Mouse (Mus musculus): ENCODE measurements around the gene Pnpla8. TPM values are rescaled to one million over a fixed set of nuclear protein-coding genes. Genes with fewer than 3 reads are reported as not detected.
"Not testable (repeated sequence)": the region's sequence is repeated elsewhere in the genome, so short reads cannot be mapped to it uniquely, and the experiment has no call there.

The Pnpla8 gene
- 10.1 TPM in 1 of 2 replicates, not detected in the other for polyA plus RNA-seq (2012; ENCODE audit: insufficient read depth, low replicate concordance)

DNA sequence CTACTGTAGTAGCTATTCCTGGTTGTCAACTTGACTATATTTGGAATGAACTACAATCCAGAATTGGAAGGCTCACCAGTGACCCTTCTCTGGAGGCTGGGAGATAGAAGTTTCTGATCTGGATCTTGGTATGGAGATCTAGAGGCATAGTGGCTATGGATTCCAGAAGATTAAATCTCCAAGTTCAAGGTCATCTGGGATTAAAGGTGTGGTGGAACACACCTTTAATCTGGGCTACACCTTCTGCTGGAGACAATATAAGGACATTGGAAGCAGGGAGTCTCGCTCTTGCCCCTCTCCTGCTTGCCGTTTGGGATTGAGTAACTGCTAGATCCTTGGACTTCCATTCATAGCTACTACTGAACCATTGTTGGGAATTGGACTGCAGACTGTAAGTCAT lies at the start of gene Pnpla8:
TSS of gene Pnpla8 (plus strand) at position 301 of the 400 bp plus-strand sequence.
- H3K9me3 ChIP-seq; H3K4me1 ChIP-seq; H3K27me3 ChIP-seq (replicated peaks); H3K36me3 ChIP-seq (replicated peaks; ENCODE audit: low read length): not testable (repeated sequence)
- H3K4me3 ChIP-seq (replicated peaks), result peak within 1 kb of the TSS; percentile 90

DNA sequence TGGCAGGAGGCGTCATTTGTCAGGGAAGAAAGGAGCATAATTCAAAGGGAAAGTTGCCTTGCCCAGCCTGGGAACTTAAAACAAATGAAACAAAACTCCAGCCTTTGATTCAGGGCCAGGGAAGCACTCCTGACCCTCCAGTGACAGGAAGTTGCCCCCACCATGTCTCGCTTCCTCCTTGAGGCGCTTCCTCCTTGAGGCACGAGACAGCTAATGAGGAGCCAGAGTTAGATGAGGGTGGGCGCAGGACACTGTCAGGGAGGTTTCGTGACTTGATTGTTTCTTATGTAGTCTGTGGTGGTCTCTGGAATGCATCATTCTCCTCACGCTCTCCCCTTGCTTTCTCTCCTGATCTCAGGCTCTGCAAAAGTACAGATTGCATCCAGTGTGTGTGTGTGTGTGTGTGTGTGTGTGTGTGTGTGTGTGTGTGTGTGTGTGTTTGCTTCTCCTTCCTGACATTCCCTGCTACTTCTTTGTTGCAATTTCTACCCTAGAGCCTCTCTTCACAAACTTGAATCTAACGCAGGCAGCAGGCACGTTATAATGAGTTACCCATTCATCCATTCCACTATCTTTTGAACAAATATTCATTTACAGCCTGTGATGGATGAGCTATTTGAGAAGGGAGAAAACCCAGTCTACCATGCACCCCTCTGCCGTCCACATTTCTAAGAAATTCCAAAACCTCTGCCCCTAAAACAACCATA lies 44.7 kb upstream of the Pnpla8 start:
- Histone ChIP-seq H3K4me3 (replicated peaks) (peak overlapping the region; percentile 70), H3K27me3 (replicated peaks) (peaks cover 2% of the 10 kb centered on the region), H3K4me1 (peaks cover 8% of the 10 kb centered on the region), H3K9me3 (no peaks in the 10 kb centered on the region), H3K36me3 (replicated peaks; ENCODE audit: low read length) (no peaks in the 10 kb centered on the region)
- TF ChIP-seq FLI1 (IDR thresholded peaks at IDR 0.05; ENCODE audit: low read length), result no peak
- TF ChIP-seq GATA1 (IDR thresholded peaks at IDR 0.05; ENCODE audit: borderline replicate concordance, low read length), result no peak

DNA sequence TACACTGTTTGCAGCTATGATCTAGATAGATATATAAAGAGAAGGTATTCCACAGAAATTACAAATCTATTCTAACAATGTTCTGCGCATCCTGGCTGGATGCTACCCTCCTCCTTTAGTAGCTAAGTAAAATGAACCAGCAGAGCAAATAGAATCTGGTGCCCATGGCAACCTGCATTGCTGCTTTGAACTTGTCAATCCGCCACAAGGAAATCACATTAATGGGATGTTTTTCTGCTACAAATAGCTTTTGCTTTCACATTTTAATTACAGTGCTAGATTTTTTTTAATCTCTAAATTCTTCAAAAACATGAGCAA lies 44.2 kb upstream of the Pnpla8 start:
- Histone ChIP-seq H3K27me3 (replicated peaks) (peaks cover 2% of the 10 kb centered on the region), H3K4me1 (peaks cover 9% of the 10 kb centered on the region), H3K36me3 (replicated peaks; ENCODE audit: low read length) (no peaks in the 10 kb centered on the region), H3K9me3 (no peaks in the 10 kb centered on the region), H3K4me3 (replicated peaks) (no peak overlapping the region)
- no peak for TF ChIP-seq GATA1 (IDR thresholded peaks at IDR 0.05; ENCODE audit: borderline replicate concordance, low read length)
- no peak for TF ChIP-seq FLI1 (IDR thresholded peaks at IDR 0.05; ENCODE audit: low read length)

DNA sequence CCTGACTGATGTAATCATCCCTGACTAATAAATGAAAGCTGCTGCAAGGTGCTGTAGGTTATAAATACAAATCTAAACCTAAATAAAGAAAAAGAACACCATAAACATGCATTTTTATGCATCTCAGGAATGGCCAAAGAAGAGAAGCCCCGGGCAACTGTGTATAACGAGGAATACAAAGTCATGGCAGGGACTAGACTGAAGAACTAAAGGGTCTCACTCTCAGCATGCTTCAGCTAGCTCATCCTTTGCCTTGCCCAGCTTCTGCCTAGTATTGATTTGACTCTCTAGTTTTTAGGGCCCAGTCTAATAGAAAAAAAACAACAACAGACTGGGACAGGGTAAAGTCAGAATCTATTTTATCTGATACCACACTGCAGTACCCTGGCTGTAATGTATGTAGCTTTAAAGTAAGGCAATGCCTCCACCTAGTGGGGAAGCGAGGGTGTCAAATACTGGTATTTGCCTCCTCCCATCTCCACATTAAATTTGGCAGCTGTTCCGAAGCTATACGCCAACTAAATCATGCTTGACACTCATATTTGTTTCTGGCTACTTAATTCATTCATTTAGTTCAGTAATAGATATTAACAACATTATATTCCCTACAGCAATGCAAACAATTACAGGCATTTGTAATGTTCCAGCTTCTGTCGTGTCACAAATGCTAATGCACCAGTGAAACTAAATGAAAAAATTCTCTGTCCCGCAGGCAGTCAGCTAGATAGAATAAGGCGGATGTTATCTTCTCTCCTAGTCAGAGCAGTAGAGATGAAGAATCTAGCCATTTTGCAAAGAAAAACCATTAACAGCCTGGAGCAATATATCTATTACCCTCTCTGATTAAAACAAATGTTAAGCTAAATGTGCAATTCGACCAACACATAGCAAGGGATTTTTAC lies 39.8 kb upstream of the Pnpla8 start:
- Histone ChIP-seq H3K36me3 (replicated peaks; ENCODE audit: low read length) (no peaks in the 10 kb centered on the region), H3K27me3 (replicated peaks) (peaks cover 2% of the 10 kb centered on the region), H3K4me1 (peaks cover 6% of the 10 kb centered on the region), H3K4me3 (replicated peaks) (no peak overlapping the region), H3K9me3 (no peaks in the 10 kb centered on the region)
- no peak for TF ChIP-seq GATA1 (IDR thresholded peaks at IDR 0.05; ENCODE audit: borderline replicate concordance, low read length)
- TF ChIP-seq FLI1 (IDR thresholded peaks at IDR 0.05; ENCODE audit: low read length), result no peak

DNA sequence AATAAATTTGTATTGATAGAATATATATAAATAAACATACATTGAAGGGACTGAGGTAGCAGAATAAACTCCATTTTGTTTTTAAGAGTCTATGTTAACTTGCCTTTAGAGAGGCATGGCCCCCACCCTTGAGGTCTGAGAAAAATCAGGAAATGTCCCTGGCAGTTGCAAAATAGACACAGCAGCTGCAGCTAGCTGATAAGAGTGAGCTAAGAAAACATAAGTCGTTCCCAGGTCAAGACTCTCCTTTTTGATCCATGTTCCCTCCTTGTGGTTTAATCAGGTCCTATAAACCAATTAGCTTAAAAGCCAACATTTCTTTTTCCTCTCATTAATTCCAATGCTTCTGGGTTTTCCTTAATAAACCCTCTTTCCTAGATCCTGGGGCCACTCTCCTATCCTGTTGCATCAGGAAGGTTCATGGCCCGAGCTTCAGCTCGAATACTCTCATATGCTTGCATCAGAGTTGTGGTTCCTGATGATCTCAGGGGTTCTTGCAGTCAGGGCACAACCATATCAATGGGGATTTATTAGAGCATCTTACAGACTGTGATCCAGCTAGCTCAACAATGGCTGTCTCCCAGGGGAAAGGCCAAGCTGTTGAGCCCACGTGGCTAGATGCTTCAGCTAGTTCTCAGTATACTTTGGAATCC lies 23.2 kb upstream of the Pnpla8 start:
- peaks cover 8% of the 10 kb centered on the region for H3K36me3 ChIP-seq (replicated peaks; ENCODE audit: low read length)
- peak overlapping the region; percentile 33 for H3K4me3 ChIP-seq (replicated peaks)
- peaks cover 39% of the 10 kb centered on the region for H3K4me1 ChIP-seq
- H3K9me3 ChIP-seq, result no peaks in the 10 kb centered on the region
- no peaks in the 10 kb centered on the region for H3K27me3 ChIP-seq (replicated peaks)
- TF ChIP-seq GATA1 (IDR thresholded peaks at IDR 0.05; ENCODE audit: borderline replicate concordance, low read length) (0 out of 3 replicates have a peak, but pooled peaks have one; percentile 44), FLI1 (IDR thresholded peaks at IDR 0.05; ENCODE audit: low read length) (no peak)

DNA sequence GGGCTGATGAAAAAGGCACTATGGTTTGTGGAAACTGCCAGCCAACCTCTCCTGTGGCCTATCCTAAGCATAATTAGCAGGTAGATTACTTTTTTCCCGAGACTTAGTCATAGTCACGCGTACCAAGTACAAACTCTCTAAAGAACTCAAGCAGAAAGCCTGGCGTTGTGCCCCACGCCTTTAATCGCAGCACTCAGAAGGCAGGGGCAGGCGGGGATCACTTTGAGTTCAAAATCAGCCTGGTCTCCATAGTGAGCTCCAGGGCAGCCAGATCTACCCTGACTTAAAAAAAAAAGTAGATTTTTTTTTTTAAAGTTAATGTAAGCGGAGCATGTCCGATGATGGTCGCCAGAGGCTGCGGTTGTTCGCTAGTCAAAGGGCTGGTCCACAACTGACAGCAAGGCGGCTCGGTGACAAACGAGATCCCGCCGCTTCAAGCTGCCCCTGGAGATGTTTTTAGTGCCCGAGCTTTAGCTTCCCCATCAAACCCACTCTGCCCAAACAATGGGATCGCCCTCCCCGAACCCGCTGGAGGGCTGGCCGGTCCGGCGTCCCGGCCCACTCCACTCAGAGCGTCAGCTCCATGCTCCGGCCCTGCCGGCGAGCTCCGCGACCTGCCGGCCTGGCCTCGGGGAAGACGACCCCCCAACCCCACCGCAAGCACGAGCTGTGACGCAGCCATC lies 11.9 kb upstream of the Pnpla8 start:
- Histone ChIP-seq H3K4me1 (peaks cover 13% of the 10 kb centered on the region; the same call in 1 of the 2 replicates), H3K36me3 (replicated peaks; ENCODE audit: low read length) (peaks cover 18% of the 10 kb centered on the region), H3K4me3 (replicated peaks) (peak overlapping the region; percentile 99), H3K27me3 (replicated peaks) (peaks cover 3% of the 10 kb centered on the region), H3K9me3 (no peaks in the 10 kb centered on the region; the same call in 1 of the 2 replicates)
- TF ChIP-seq GATA1 (IDR thresholded peaks at IDR 0.05; ENCODE audit: borderline replicate concordance, low read length), result no peak

DNA sequence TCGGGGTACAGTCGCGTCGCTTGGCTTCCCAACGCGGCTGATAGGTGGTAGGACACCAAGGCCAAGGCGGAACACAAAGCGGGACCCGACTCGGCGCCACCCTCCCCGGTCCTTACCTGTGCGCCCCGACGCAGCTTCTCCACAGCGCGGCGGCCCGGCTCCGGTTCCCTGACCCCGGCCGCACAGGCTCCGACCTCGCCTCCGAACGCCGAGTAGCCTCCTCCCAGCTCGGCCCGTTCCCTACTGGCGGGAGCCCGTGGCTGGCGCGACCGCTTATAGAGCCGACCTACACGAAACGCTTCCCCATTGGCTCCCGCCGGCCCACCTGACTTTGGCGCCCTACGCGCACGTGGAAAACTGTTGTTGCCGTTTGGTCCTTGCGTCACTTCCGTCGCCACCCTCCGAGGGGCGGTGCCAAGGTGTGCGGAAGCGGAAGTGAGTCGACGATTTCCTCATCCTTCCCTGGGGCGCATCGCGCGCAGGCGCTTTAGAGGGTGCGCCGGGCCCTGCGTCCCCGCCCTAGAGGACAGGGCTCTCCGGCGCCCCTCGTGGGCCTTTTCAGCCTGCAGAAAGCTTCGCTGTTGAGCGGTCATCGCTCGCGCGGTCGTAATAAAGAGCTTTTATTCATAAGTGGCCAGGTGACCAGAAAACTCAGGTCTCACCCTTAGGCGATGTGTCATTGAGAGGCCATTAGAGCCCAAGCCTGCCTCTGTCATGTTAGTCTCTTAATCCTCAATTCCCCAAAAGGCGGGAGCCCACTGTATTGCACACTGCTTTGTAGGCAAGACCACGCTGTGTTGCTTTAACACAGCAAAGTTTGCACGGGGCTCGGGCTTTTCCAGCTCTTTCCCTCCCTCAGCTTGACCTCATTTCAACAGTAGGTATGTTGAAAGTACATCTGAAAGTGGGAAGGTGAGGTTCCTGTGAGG lies 11.1 kb upstream of the Pnpla8 start, which contains the start of gene Dnajb9:
TSS of gene Dnajb9 (minus strand) at position 503 of the 929 bp plus-strand sequence.
- no peaks in the 10 kb centered on the region; the same call in 1 of the 2 replicates for H3K9me3 ChIP-seq

DNA sequence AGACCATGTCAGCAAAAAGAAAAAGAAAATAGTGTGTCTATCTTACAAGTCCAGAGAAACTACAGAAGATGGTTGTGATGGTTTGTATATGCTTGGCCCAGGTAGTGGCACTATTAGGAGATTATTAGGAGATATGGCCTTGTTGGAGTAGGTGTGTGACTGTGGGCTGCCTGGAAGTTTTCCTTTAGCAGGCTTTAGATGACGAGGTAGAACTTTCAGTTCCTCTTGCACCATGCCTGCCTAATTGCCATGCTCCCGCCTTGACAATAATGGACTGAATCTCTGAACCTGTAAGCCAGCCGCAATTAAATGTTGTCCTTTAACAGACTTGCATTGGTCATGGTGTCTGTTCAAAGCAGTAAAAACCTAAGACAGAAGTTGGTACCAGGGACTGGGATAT lies 9.6 kb upstream of the Pnpla8 start:
- peaks cover 4% of the 10 kb centered on the region for H3K36me3 ChIP-seq (replicated peaks; ENCODE audit: low read length)
- no peak overlapping the region for H3K4me3 ChIP-seq (replicated peaks)
- peaks cover 3% of the 10 kb centered on the region for H3K27me3 ChIP-seq (replicated peaks)
- TF ChIP-seq GATA1 (IDR thresholded peaks at IDR 0.05; ENCODE audit: borderline replicate concordance, low read length) (no peak), FLI1 (IDR thresholded peaks at IDR 0.05; ENCODE audit: low read length) (no peak)
- peaks cover 17% of the 10 kb centered on the region; the same call in 1 of the 2 replicates for H3K4me1 ChIP-seq
- H3K9me3 ChIP-seq, result no peaks in the 10 kb centered on the region; the same call in 1 of the 2 replicates

More for the DNA sequence above, 11.1 kb upstream of the Pnpla8 start, which contains the start of gene Dnajb9:
- TF ChIP-seq GATA1 (IDR thresholded peaks at IDR 0.05; ENCODE audit: borderline replicate concordance, low read length) (no peak), FLI1 (IDR thresholded peaks at IDR 0.05; ENCODE audit: low read length) (peak; percentile 82)
- Histone ChIP-seq H3K4me3 (replicated peaks) (peak within 1 kb of the TSS; percentile 99), H3K36me3 (replicated peaks; ENCODE audit: low read length) (peaks cover 18% of the 10 kb centered on the region), H3K4me1 (peaks cover 13% of the 10 kb centered on the region; the same call in 1 of the 2 replicates), H3K27me3 (replicated peaks) (peaks cover 3% of the 10 kb centered on the region)
